Comparison of ENCODE assay signal across 7 mouse cellular contexts in genomic region chr17:88598570-88599368, GRCm38 (mm10). TPM values are rescaled to one million over a fixed set of nuclear protein-coding genes. Genes with fewer than 3 reads are reported as not detected.
A peak's percentile ranks its signal among the peaks of the same experiment; 100 is the strongest.
DNase-seq lines count a peak whose midpoint lies in the region; TF ChIP-seq lines count a peak whose summit lies in the region.

No protein-coding gene starts in this region.

- peaks cover 2% of the 10 kb centered on the region for H3K4me1 ChIP-seq in ES-Bruce4 (ENCODE audit: control insufficient read depth, insufficient read depth, low read length)

- TF ChIP-seq CTCF in ES-Bruce4 (IDR thresholded peaks at IDR 0.05; ENCODE audit: low read depth, low read length): no peak
- no peak for TF ChIP-seq CTCF in brain, embryonic 14.5 days (IDR thresholded peaks at IDR 0.05; ENCODE audit: borderline replicate concordance, extremely low read depth, insufficient read depth, insufficient read length)

- no peak for TF ChIP-seq EP300 in ES-Bruce4 (IDR thresholded peaks at IDR 0.05; ENCODE audit: insufficient read depth, low read depth, low read length)

- intact Hi-C loops in heart, postnatal 10 days (cut with DNase I): no loop called here

- H3K27me3 ChIP-seq in ES-Bruce4 (ENCODE audit: control insufficient read depth, insufficient read depth, low read length, poor library complexity, severe bottlenecking): no peaks in the 10 kb centered on the region

- H3K4me3 ChIP-seq in ES-Bruce4 (ENCODE audit: low read depth, low read length): no peak overlapping the region

- TF ChIP-seq POLR2A in ES-Bruce4 (IDR thresholded peaks at IDR 0.05; ENCODE audit: insufficient read depth, low read length): no peak
- no peak for TF ChIP-seq POLR2A in brain, embryonic 14.5 days (IDR thresholded peaks at IDR 0.05; ENCODE audit: borderline replicate concordance, extremely low read depth, insufficient read depth, insufficient read length, poor library complexity, severe bottlenecking)

- H3K36me3 ChIP-seq in ES-Bruce4 (ENCODE audit: control insufficient read depth, insufficient read depth, low read length, poor library complexity, severe bottlenecking): no peaks in the 10 kb centered on the region

- H3K9me3 ChIP-seq in ES-Bruce4 (replicated peaks; ENCODE audit: control insufficient read depth, insufficient read depth, low read length, poor library complexity, severe bottlenecking): no peaks in the 10 kb centered on the region

- H3K9ac ChIP-seq in ES-Bruce4 (ENCODE audit: low read depth, poor library complexity, severe bottlenecking): peak overlapping the region; percentile 27

- H3K27ac ChIP-seq in ES-Bruce4 (ENCODE audit: insufficient read depth, low read length): no peak overlapping the region

- DNase-seq in brain, embryonic 14.5 days (ENCODE audit: low read depth): peak; percentile 76
- peak; percentile 24 for DNase-seq in heart, postnatal 10 days
- peak; percentile 20 for DNase-seq in lung, postnatal 14 days
- no peak for DNase-seq in cerebellum, adult 9-10 months
- DNase-seq in thymus, postnatal 14 days: no peak
- DNase-seq in gastrocnemius, adult 8-10 months (ENCODE audit: low spot score in 2 of 2): no peak

RNA-seq across cellular contexts. Expression of gene Ston1, which starts 1.3 kb away (rescaled TPM):
- 30.3 and 30.7 TPM in 2 replicates for polyA plus RNA-seq in ES-Bruce4 (2011; ENCODE audit: insufficient read depth, insufficient read length, low read depth, missing spikeins)
- polyA plus RNA-seq in brain, embryonic 14.5 days (2012; rRNA removed): 6.0 and 10.0 TPM in 2 replicates
- 10 to 100 TPM; 25.9 to 30.9 TPM for total RNA-seq in heart, postnatal 10 days (2021)
- 1 to 10 TPM; 2.8 to 7.0 (median 3.9) TPM for total RNA-seq in gastrocnemius, adult 8-10 months (2022)

Comparison
In these comparisons a context has a peak if more than half of its experiments do, and no peak if none do; other contexts are left out.
1. DNase-seq: peak in brain, embryonic 14.5 days (single experiment), heart, postnatal 10 days (2 of 2) and lung, postnatal 14 days (single experiment); none in cerebellum, adult 9-10 months (single experiment), thymus, postnatal 14 days (single experiment) and gastrocnemius, adult 8-10 months (0 of 2).